In the genomic region with DNA sequence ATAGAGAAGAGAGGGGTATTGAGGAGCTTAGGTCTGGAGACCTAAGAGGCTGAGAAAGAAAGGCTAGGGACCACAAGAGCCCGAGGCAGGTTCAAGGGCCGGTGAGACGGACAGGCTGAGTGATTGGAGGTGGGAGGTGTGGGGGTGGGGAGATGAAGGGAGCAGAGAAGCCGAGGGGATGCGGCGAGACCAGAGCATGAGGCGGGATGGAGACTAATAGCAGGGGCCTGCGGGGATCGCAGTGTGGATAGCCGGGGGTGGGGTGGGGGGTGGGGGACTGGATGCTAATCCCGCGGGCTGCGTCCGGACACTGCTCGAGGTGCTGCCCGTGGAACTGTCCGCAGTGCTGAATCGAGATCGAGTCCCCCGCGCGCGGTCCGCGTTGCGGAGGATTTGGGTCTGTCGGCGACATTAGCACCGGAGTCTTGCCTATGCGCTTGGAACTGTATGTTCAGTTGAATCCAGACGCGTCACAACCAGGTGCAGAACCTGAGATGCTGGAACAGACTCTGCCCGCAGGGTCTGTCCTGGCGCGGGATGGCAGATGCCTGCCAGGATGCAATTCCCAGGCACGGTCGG, we compare ENCODE assay signal across 9 mouse cellular contexts. TPM values are rescaled to one million over a fixed set of nuclear protein-coding genes. Genes with fewer than 3 reads are reported as not detected.
DNase-seq lines count a peak whose midpoint lies in the region; ATAC-seq lines count a peak whose summit lies in the region.
"Had no signal": no experiment of that assay in that cellular context is flagged by ENCODE, and none has a peak within 500 bp of the region (broad histone marks: within the 10 kb centered on the region; RNA-seq: fewer than 3 reads in every experiment).

No protein-coding gene starts in this region.

- no peak overlapping the region for H3K9ac ChIP-seq in ES-E14 (ENCODE audit: insufficient read depth, low read depth, low read length, poor library complexity, severe bottlenecking)
- no peak overlapping the region for H3K9ac ChIP-seq in embryonic facial prominence, embryonic 14.5 days (ENCODE audit: low read depth, low read length)
- H3K9ac ChIP-seq in intestine, embryonic 15.5 days = no peak overlapping the region
- H3K9ac ChIP-seq in stomach, embryonic 14.5 days (replicated peaks; ENCODE audit: low read depth, low read length) = no peak overlapping the region
- H3K9ac ChIP-seq: liver, embryonic 14.5 days had no signal

- in situ Hi-C loops in ES-E14 (cut with MboI; ENCODE audit: low sequenced_read_pairs in 2 of 2, unreplicated experiment in 2 of 2) = no loop called here

- ATAC-seq in embryonic facial prominence, embryonic 14.5 days (ENCODE audit: low read depth) = peak; percentile 30; the same call in 1 of the 2 replicates
- ATAC-seq in intestine, embryonic 15.5 days = peak; percentile 20; the same call in 1 of the 2 replicates
- peak; percentile 82 for ATAC-seq in megakaryocyte progenitor cell, adult 5-6 weeks (replicated peaks; ENCODE audit: poor library complexity)
- 0 out of 2 replicates have a peak, but pooled peaks have one; percentile 46 for ATAC-seq in stomach, embryonic 14.5 days (ENCODE audit: insufficient number of reproducible peaks, insufficient read depth, low FRiP score, low read depth)

- H3K36me3 ChIP-seq in ES-E14 (ENCODE audit: control insufficient read depth, insufficient read depth, low read length, poor library complexity, severe bottlenecking) = no peaks in the 10 kb centered on the region
- no peaks in the 10 kb centered on the region for H3K36me3 ChIP-seq in embryonic facial prominence, embryonic 14.5 days (ENCODE audit: control insufficient read depth, insufficient read depth, low read length)
- H3K36me3 ChIP-seq in intestine, embryonic 15.5 days = no peaks in the 10 kb centered on the region
- no peaks in the 10 kb centered on the region for H3K36me3 ChIP-seq in stomach, embryonic 14.5 days (ENCODE audit: control insufficient read depth, insufficient read depth, low read length)

- H3K27me3 ChIP-seq in embryonic facial prominence, embryonic 14.5 days (replicated peaks; ENCODE audit: control insufficient read depth, insufficient read depth, low read length) = peaks cover 64% of the 10 kb centered on the region
- peaks cover 72% of the 10 kb centered on the region for H3K27me3 ChIP-seq in intestine, embryonic 15.5 days (replicated peaks)
- peaks cover 29% of the 10 kb centered on the region for H3K27me3 ChIP-seq in stomach, embryonic 14.5 days (ENCODE audit: control insufficient read depth, insufficient read depth, low read length)

- H3K4me3 ChIP-seq in ES-E14 (ENCODE audit: insufficient read depth in 1 of 2, low read depth in 1 of 2, low read length in 2 of 2, poor library complexity in 1 of 2, severe bottlenecking in 1 of 2) = peak overlapping the region; percentile 68
- H3K4me3 ChIP-seq in embryonic facial prominence, embryonic 14.5 days (ENCODE audit: low read depth, low read length) = peak overlapping the region; percentile 34
- H3K4me3 ChIP-seq in intestine, embryonic 15.5 days (replicated peaks) = no peak overlapping the region; the same call in 1 of the 2 replicates
- peak overlapping the region; percentile 2; the same call in 1 of the 2 replicates for H3K4me3 ChIP-seq in stomach, embryonic 14.5 days (ENCODE audit: low read depth, low read length)

- H3K9me3 ChIP-seq in ES-E14 (ENCODE audit: control insufficient read depth, insufficient read depth, low read depth, low read length) = no peaks in the 10 kb centered on the region
- peaks cover 6% of the 10 kb centered on the region; the same call in 1 of the 2 replicates for H3K9me3 ChIP-seq in embryonic facial prominence, embryonic 14.5 days (ENCODE audit: control insufficient read depth, low read length)
- no peaks in the 10 kb centered on the region for H3K9me3 ChIP-seq in intestine, embryonic 15.5 days
- no peaks in the 10 kb centered on the region for H3K9me3 ChIP-seq in stomach, embryonic 14.5 days (ENCODE audit: control insufficient read depth, low read depth, low read length)

- WGBS in embryonic facial prominence, embryonic 14.5 days = 4% methylated on average over 14 of the region's 37 CpGs
- WGBS in intestine, embryonic 15.5 days = 1% methylated on average over 35 of the region's 37 CpGs
- WGBS in stomach, embryonic 14.5 days = under 1% methylated on average over 37 of the region's 37 CpGs

- H3K4me2 ChIP-seq in embryonic facial prominence, embryonic 14.5 days (ENCODE audit: low read depth, low read length) = peak overlapping the region; percentile 60
- peak overlapping the region; percentile 63 for H3K4me2 ChIP-seq in intestine, embryonic 15.5 days (replicated peaks)
- no peak overlapping the region for H3K4me2 ChIP-seq in stomach, embryonic 14.5 days (replicated peaks; ENCODE audit: low read depth, low read length)

- DNase-seq in gastrocnemius, postnatal 14 days = peak; percentile 34
- no peak for DNase-seq in gastrocnemius, postnatal 36 days
- no peak for DNase-seq in ES-E14 (ENCODE audit: low read depth, low spot score)
- peak; percentile 55 for DNase-seq in embryonic facial prominence, embryonic 14.5 days (ENCODE audit: low spot score)
- DNase-seq in natural killer cell, adult 2 months (ENCODE audit: low spot score in 2 of 2) = no peak

- intact Hi-C loops in gastrocnemius, postnatal 14 days (cut with DNase I; ENCODE audit: low total_unique reads) = no loop called here
- intact Hi-C loops in gastrocnemius, postnatal 36 days (cut with DNase I) = no loop called here

- peaks cover 0 to 16% of the 10 kb centered on the region in 2 experiments; a peak in 1 of 4 replicates for H3K4me1 ChIP-seq in ES-E14 (ENCODE audit: control insufficient read depth in 2 of 2, insufficient read depth in 2 of 2, low read length in 2 of 2, poor library complexity in 1 of 2)
- H3K4me1 ChIP-seq in embryonic facial prominence, embryonic 14.5 days (ENCODE audit: control insufficient read depth, insufficient read depth, low read length) = peaks cover 8% of the 10 kb centered on the region
- H3K4me1 ChIP-seq in intestine, embryonic 15.5 days (replicated peaks) = peaks cover 10% of the 10 kb centered on the region
- 0 out of 2 replicates have a peak, but pooled peaks cover 6% of the 10 kb centered on the region for H3K4me1 ChIP-seq in stomach, embryonic 14.5 days (ENCODE audit: control insufficient read depth, insufficient read depth, low read length)

- H3K27ac ChIP-seq in ES-E14 (ENCODE audit: insufficient read depth, low read depth, low read length, poor library complexity, severe bottlenecking) = no peak overlapping the region
- H3K27ac ChIP-seq in embryonic facial prominence, embryonic 14.5 days (replicated peaks; ENCODE audit: low read depth, low read length) = no peak overlapping the region
- H3K27ac ChIP-seq in intestine, embryonic 15.5 days = no peak overlapping the region
- H3K27ac ChIP-seq in stomach, embryonic 14.5 days (ENCODE audit: low read length) = no peak overlapping the region
- H3K27ac ChIP-seq: liver, embryonic 14.5 days had no signal

RNA-seq across cellular contexts. Expression of gene Epha10, which starts 1.5 kb away (rescaled TPM):
- total RNA-seq in gastrocnemius, postnatal 14 days (2021) = not detected
- not detected for total RNA-seq in gastrocnemius, postnatal 36 days (2021)
- 0.54 and 0.95 TPM in 2 replicates for total RNA-seq in ES-E14 (2012; rRNA removed)
- polyA plus RNA-seq in embryonic facial prominence, embryonic 14.5 days (2014; fragmentation: Nextera tagmentation; extraction: Ambion mirVana) = 0.29 and 0.58 TPM in 2 replicates
- polyA plus RNA-seq in intestine, embryonic 15.5 days (2015; fragmentation: Nextera tagmentation; extraction: Ambion mirVana) = 0.25 and 0.31 TPM in 2 replicates
- total RNA-seq in megakaryocyte progenitor cell, adult 5-6 weeks (2015) = not detected in 2 replicates
- not detected in 2 replicates for total RNA-seq in megakaryocyte progenitor cell, adult 5-6 weeks (2017)
- 0.21 and 0.56 TPM in 2 replicates for polyA plus RNA-seq in stomach, embryonic 14.5 days (2014; fragmentation: Nextera tagmentation; extraction: Ambion mirVana)
- polyA plus RNA-seq: liver, embryonic 14.5 days had no signal

RNA-seq across cellular contexts. Expression of gene Maneal, which starts 20.3 kb away (rescaled TPM):
- total RNA-seq in gastrocnemius, postnatal 14 days (2021) = under 1 TPM; 0.16 TPM
- total RNA-seq in gastrocnemius, postnatal 36 days (2021) = under 1 TPM; 0.39 to 0.43 TPM
- total RNA-seq in ES-E14 (2012; rRNA removed) = 5.4 and 10.5 TPM in 2 replicates
- 1.4 and 2.0 TPM in 2 replicates for polyA plus RNA-seq in embryonic facial prominence, embryonic 14.5 days (2014; fragmentation: Nextera tagmentation; extraction: Ambion mirVana)
- 0.54 and 0.57 TPM in 2 replicates for polyA plus RNA-seq in intestine, embryonic 15.5 days (2015; fragmentation: Nextera tagmentation; extraction: Ambion mirVana)
- 0.07 TPM in 1 of 2 replicates, not detected in the other for total RNA-seq in megakaryocyte progenitor cell, adult 5-6 weeks (2015)
- 0.14 and 0.17 TPM in 2 replicates for total RNA-seq in megakaryocyte progenitor cell, adult 5-6 weeks (2017)
- 1.6 and 1.7 TPM in 2 replicates for polyA plus RNA-seq in stomach, embryonic 14.5 days (2014; fragmentation: Nextera tagmentation; extraction: Ambion mirVana)

RNA-seq across cellular contexts. Expression of gene 1110065P20Rik, which starts 31.2 kb away (rescaled TPM):
- total RNA-seq in gastrocnemius, postnatal 14 days (2021) = 10 to 100 TPM; 20.2 to 21.4 TPM
- 10 to 100 TPM; 19.6 to 20.4 TPM for total RNA-seq in gastrocnemius, postnatal 36 days (2021)
- 21.4 and 25.8 TPM in 2 replicates for total RNA-seq in ES-E14 (2012; rRNA removed)
- 64.2 and 64.4 TPM in 2 replicates for polyA plus RNA-seq in embryonic facial prominence, embryonic 14.5 days (2014; fragmentation: Nextera tagmentation; extraction: Ambion mirVana)
- 43.3 and 47.7 TPM in 2 replicates for polyA plus RNA-seq in intestine, embryonic 15.5 days (2015; fragmentation: Nextera tagmentation; extraction: Ambion mirVana)
- total RNA-seq in megakaryocyte progenitor cell, adult 5-6 weeks (2015) = 4.4 and 6.7 TPM in 2 replicates
- 4.0 and 6.3 TPM in 2 replicates for total RNA-seq in megakaryocyte progenitor cell, adult 5-6 weeks (2017)
- 60.1 and 69.1 TPM in 2 replicates for polyA plus RNA-seq in stomach, embryonic 14.5 days (2014; fragmentation: Nextera tagmentation; extraction: Ambion mirVana)

RNA-seq across cellular contexts. Expression of gene Yrdc, which starts 31.8 kb away (rescaled TPM):
- total RNA-seq in gastrocnemius, postnatal 14 days (2021) = 1 to 10 TPM; 7.9 to 8.4 TPM
- 1 to 10 TPM; 6.1 to 9.4 TPM for total RNA-seq in gastrocnemius, postnatal 36 days (2021)
- total RNA-seq in ES-E14 (2012; rRNA removed) = 82.7 and 85.3 TPM in 2 replicates
- polyA plus RNA-seq in embryonic facial prominence, embryonic 14.5 days (2014; fragmentation: Nextera tagmentation; extraction: Ambion mirVana) = 40.6 and 42.6 TPM in 2 replicates
- polyA plus RNA-seq in intestine, embryonic 15.5 days (2015; fragmentation: Nextera tagmentation; extraction: Ambion mirVana) = 32.0 and 36.6 TPM in 2 replicates
- total RNA-seq in megakaryocyte progenitor cell, adult 5-6 weeks (2015) = 56.7 and 58.5 TPM in 2 replicates
- 22.7 and 32.8 TPM in 2 replicates for total RNA-seq in megakaryocyte progenitor cell, adult 5-6 weeks (2017)
- 31.6 and 39.6 TPM in 2 replicates for polyA plus RNA-seq in stomach, embryonic 14.5 days (2014; fragmentation: Nextera tagmentation; extraction: Ambion mirVana)

RNA-seq across cellular contexts. Expression of gene 9930104L06Rik, which starts 54.6 kb away (rescaled TPM):
- total RNA-seq in gastrocnemius, postnatal 14 days (2021) = 1 to 10 TPM; 5.9 to 7.3 TPM
- 1 to 10 TPM; 5.9 to 6.0 TPM for total RNA-seq in gastrocnemius, postnatal 36 days (2021)
- total RNA-seq in ES-E14 (2012; rRNA removed) = 23.8 and 32.6 TPM in 2 replicates
- polyA plus RNA-seq in embryonic facial prominence, embryonic 14.5 days (2014; fragmentation: Nextera tagmentation; extraction: Ambion mirVana) = 2.8 and 4.2 TPM in 2 replicates
- polyA plus RNA-seq in intestine, embryonic 15.5 days (2015; fragmentation: Nextera tagmentation; extraction: Ambion mirVana) = 10.1 and 10.7 TPM in 2 replicates
- 4.4 and 6.5 TPM in 2 replicates for total RNA-seq in megakaryocyte progenitor cell, adult 5-6 weeks (2015)
- total RNA-seq in megakaryocyte progenitor cell, adult 5-6 weeks (2017) = 7.9 and 9.1 TPM in 2 replicates
- 5.0 and 6.0 TPM in 2 replicates for polyA plus RNA-seq in stomach, embryonic 14.5 days (2014; fragmentation: Nextera tagmentation; extraction: Ambion mirVana)

Comparison
In these comparisons a context has a peak if more than half of its experiments do, and no peak if none do; other contexts are left out.
1. DNase-seq: peak in gastrocnemius, postnatal 14 days (single experiment) and embryonic facial prominence, embryonic 14.5 days (single experiment); none in gastrocnemius, postnatal 36 days (0 of 2), ES-E14 (single experiment) and natural killer cell, adult 2 months (0 of 2).
2. ATAC-seq: peak in every context shown above with its lines; median percentile 82 in megakaryocyte progenitor cell, adult 5-6 weeks; 46 in stomach, embryonic 14.5 days; 30 in embryonic facial prominence, embryonic 14.5 days; 20 in intestine, embryonic 15.5 days.